Mouse (Mus musculus) cerebellum, adult 18-20 months (tissue): ENCODE measurements around the gene Doxl2.
"Not testable (repeated sequence)": the region's sequence is repeated elsewhere in the genome, so short reads cannot be mapped to it uniquely, and the experiment has no call there.

ENCODE experiments used
- DNase-seq, 2 experiments: peaks; one replicate each; pipeline ENCODE4 v3.0.0; 2021

Doxl2 gene

GRCm38 (mm10) chr6:48974663-48975062 lies at the start of gene Doxl2:
TSS of gene Doxl2 (plus strand) at chr6:48974963.
- no peak for DNase-seq

DNA sequence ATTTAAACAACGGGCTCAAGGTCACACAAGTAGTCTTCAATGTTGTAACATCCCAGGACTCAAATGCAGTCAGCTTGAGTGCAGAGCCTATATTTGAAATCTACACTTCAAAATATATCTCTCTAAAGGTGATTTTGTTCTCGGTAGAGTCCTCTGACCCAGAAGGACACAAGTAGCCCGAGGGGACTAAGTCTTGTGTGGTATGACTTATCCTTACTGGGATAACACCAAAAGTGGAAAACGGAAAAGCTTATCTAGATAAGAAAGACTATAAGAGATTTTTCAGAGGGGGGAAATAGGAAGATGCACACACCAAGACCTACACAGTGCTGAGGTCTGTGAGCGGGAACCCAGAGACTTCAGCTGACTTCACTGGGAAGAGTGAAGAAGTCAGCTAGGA lies 45.2 kb upstream of the Doxl2 start, which contains the start of gene 1600015I10Rik:
1600015I10Rik (plus strand) TSS at position 301 of the 400 bp plus-strand sequence.
- DNase-seq: no peak

DNA sequence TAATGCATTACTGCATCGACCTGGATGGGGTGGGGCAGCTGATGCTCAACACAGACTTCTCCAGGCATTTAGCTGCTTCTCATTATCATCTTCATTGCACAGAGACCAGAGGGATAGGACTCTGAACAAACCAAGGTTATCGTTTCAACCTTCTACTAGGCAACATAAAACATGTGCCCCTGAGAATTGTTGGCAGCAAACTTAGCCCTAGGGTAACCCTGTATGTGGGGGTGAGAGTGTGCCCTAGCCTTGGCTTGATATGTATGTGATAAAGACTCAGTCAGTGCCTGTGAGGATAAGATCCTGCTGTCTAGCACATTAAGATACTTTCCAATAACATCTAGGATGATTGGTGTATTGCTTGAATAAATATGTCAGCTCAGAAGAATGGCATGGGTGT lies 25.2 kb upstream of the Doxl2 start:
- no peak for DNase-seq

- no peak for DNase-seq
Observed at GRCm38 (mm10) chr6:48950676-48951075, 24.1 kb upstream of the Doxl2 start.

DNA sequence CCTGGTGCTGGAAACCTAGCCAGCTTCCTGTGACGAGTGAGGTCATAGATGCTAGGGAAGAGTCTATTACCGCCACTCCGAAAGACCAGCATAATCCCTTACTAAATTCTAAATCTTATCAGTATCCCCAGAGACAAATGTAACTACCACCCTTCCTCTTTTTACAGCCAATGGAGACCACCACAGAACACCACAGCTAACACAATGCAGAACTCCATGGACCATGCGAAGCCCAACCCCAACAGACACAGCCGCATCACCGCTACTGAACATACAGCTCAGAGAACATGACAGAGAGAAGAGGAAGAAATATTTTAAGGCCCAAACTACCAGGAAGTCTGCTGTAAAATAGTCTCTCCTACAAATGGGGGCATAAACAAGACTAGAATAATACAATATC lies 23.1 kb upstream of the Doxl2 start:
- DNase-seq: no peak

DNA sequence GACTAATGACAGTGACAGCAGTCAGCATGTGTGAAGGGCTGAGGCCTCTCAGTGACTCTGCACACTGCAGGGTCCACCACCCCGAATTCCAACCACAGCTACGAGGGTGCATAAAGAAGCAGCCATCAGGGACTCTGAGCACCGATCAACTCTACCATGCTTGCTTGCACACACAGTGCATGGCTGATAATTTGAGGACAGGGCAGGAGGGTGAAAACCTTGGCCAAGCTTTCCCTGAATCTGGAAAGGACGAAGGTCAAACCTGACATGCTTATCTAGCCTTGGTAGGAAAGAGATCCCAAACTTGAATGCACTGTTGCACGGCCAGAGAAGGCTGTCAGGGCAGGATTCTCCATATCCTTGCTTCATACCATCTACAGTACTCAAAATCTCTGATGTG lies 21.5 kb upstream of the Doxl2 start:
- DNase-seq: no peak

GRCm38 (mm10) chr6:48954211-48954610 lies 20.6 kb upstream of the Doxl2 start:
- no peak for DNase-seq

- DNase-seq: peak in 1 of 2 experiments; percentile 6
Observed at GRCm38 (mm10) chr6:48954946-48955345, 19.8 kb upstream of the Doxl2 start.

DNA sequence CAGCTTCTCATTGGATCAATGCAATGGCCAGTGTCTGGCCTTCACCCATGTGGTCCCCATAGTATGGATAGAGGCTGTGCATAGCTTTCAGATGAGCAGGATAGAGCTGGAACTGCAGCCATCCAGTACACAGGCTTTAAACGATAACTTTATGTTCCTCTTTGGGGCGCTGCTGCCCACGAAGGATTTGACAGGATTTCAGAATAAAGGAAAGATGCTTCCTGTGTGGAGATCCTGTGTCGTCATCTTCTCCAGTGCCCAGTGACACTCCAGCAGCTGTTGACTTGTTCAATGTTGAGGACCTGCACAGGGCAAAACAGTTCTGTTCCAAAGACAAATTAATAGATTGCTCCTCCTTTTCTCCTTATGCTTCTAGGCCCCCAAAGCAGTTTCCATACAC lies 18.0 kb upstream of the Doxl2 start:
- no peak for DNase-seq

GRCm38 (mm10) chr6:48958053-48958452 lies 16.7 kb upstream of the Doxl2 start:
- no peak for DNase-seq

DNA sequence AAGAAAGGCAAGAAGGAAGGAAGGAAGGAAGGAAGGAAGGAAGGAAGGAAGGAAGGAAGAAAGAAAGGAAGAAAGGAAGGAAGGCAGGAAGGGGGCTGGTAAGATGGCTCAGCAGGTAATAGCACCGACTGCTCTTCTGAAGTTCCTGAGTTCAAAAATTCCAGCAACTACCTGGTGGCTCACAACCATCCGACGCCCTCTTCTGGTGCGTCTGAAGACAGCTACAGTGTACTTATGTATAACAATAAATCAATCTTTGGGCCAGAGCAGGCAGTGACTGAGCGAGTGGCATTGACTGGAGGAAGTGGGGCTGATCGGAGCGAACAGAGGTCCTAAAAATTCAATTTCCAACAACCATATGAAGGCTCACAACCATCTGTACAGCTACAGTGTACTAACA lies 15.6 kb upstream of the Doxl2 start:
- peak; percentile 6 to 8 for DNase-seq

GRCm38 (mm10) chr6:48966696-48967095 lies 8.1 kb upstream of the Doxl2 start:
- DNase-seq: not testable (repeated sequence)

DNA sequence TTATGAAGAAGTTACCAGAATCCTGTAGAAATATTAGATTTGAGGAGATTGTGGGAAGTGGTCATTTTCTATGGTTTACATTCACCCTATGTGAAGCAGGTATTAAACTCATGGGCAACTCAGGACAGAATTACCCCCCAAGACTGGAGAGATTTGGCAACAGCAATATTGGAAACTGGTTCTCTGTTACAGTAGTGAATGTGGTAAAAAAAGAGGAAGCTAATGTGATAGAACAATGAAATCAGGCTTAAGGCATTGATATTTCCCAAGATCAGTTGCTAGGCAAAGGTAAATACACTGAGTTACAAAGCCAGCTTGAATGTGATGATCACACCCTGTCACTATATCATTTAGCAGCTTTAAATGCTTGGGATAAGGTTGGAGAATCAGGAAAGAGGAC lies 6.9 kb upstream of the Doxl2 start:
- DNase-seq: no peak

DNA sequence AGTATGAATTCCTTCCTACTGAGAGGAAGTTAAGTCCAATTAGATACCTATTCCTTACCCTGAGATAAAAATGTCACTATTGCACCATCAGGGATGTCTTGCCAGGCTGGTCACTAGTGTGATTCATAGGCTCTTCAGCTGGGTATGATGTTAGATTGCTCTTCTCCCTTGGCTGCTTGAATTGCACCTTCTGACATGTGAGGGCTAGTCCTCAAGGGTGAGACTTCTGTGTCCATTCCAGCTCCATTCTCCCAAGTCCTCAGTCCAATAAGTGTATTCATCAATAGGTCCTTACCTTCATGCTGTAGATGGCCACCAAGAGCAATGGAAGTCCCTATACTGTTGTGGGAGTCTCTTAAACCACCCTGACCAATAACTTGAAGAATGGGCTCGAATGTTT lies 4.9 kb downstream of the Doxl2 start:
- DNase-seq: no peak

GRCm38 (mm10) chr6:48982305-48982704 lies 7.5 kb downstream of the Doxl2 start:
- no peak for DNase-seq

GRCm38 (mm10) chr6:48986444-48986990 lies 11.8 kb downstream of the Doxl2 start, which contains the start of gene Svs1:
TSS of gene Svs1 (plus strand) at chr6:48986861.
- no peak for DNase-seq

DNA sequence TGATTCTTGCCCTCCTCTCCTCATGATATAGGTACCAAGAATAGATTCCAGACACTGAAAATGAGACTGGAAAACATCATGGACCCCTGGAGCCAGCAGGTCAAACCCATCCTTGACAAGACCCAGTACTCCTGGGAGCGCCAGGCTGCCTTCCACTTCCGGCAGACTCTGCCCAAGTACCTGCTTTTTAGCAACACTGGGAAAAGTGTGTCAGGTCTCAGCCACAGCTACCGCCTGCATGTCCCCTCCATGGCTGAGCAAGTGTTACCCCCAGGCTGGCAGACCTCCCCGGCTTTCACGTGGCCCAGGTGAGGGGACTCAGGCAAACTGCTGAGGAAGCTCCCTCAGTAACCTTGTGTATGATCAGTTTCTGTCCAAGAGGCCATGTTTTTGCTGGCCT lies 15.2 kb downstream of the Doxl2 start:
- no peak for DNase-seq

GRCm38 (mm10) chr6:48991991-48992390 lies 17.2 kb downstream of the Doxl2 start:
- no peak for DNase-seq

DNA sequence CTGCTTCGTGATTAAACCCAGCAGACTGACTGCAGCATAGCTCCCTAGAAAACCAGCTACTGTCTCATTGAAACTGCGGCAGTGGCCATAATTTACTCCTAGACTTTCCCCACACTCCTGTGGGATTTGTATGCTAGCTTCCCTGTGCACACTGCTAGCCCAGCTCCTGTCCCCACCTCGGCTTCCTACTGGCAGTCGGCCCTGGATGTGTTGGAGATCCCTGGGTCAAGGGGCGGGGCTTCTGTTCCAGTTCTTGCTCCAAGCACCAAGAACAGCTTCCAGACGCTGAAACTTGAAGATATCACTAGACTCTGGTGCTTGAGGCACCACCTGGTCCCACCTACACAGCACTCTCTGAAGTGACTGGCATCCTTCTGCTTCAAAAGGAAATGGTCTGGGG lies 23.4 kb downstream of the Doxl2 start:
- no peak for DNase-seq

DNA sequence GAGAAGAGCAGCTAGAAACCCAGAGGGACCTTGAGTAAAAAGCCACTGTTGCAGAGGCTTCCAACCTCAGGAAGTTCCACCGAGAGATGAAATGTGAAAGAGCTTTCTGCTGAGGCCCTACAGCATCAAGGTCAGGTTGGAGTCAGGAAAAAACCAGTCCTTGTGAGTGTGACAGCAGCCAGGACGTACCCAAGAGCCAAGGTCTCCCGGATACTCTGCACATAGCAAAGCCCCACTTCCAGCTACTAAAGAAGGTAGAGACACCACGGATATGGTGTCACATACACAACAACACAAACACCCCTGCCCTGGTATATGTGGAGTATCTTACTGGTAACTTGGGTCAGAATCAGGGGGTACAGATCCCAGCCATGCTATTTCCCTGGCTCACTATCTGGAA lies 24.0 kb downstream of the Doxl2 start:
- DNase-seq: no peak

DNA sequence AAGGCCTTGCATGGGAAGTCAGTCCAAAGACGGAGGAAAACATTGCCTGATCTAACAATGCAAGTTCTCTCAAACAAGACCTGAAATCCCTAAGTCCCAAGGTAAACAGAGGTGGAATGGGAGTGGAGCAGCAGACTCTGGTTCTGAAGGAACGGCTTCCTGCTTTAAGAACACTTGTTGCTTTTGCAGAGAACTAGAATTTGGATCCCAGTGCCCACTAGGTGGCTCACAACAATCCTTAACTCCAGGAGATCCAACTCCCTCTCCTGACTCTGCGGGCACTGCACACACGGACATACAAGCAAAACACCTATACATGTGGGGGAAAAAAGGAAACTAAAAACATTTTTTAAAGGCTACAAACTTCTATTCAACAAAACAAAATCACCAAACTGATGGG lies 28.6 kb downstream of the Doxl2 start:
- no peak for DNase-seq

- peak; percentile 61 to 69 for DNase-seq
Observed at GRCm38 (mm10) chr6:49007981-49008380, 33.2 kb downstream of the Doxl2 start.

DNA sequence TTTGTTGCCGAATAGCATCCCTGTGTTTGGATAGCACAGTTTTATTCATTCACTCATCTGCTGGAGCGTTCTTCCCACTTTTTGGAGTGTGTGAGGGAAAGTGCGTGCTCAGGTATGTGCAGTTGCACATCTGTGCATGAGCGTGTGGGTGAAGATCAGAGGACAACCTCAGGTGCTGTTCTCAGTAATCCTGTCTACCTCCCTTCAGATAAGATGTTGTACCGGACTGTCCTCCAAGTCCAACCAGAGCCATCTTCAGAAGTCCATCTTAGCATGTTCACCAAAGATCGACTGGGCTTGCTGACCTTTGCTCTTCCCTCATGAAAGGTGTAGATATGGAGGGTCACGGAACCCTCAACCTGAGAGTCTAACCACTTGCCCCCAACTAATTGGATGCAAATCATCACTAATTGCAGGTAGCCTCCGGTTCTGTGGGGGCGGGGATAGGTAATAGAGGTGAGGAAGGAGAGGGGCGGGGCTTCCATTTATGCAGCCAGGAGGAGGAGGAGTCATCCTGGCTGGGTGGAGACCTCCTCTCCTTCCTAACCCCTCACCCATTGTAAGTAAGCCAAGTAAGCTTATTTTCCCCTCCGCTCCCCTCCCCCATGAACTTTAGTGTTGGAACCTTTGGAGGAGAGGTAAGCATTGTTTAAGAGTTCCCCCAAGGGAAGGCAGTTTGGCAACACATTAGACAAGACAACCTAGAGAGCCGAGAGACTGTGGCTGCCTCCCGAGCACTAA lies 33.8 kb downstream of the Doxl2 start:
- DNase-seq: no peak

DNA sequence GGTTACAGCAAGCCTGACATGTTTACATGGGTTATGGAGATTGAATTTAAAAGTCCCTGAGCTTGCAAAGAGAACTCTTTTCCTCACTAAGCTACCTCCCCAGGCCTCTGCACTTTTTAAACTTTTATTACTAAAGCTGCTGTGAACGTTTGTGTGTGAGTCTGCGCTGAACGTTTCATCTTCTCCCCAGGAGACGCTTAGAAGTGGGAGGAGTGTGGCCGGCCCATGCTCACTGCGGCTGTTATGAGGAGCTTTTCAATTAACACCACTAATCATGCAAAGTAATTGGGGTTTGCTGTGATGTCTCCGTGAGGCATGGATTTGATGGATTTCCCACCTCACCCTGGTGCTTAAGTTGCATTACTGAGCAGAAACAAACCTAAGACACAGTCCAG lies 34.4 kb downstream of the Doxl2 start:
- DNase-seq: no peak

DNA sequence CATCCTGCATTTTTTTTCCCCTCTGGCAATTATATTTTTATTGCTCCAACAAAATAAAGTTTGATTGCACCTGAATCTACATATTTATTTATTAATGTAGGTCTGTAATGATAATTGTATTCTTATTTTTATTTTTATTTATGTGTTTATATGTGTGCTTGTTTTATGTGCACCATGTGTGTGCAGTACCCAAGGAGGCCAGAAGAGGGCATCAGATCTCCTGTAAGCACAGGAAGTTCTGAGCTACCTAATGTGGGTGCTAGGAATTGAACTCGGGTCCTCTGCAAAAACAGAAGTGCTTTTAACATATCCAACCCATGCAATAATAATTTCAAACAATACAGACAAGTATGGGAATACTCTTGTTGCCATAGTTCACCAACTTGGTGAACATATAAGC lies 34.9 kb downstream of the Doxl2 start:
- no peak for DNase-seq
